Mouse (Mus musculus) embryonic facial prominence, embryonic 11.5 days (tissue): ENCODE measurements around the gene Dlx4. TPM values are rescaled to one million over a fixed set of nuclear protein-coding genes. Genes with fewer than 3 reads are reported as not detected.
A peak's percentile ranks its signal among the peaks of the same experiment; 100 is the strongest.

Experiments used
- ATAC-seq: fragments of 200-750 bp; cut with Nextera tagmentation; replicated peaks from 2 replicates; pipeline ENCODE4 v1.8.0; 2017; ENCODE audit warnings: low read depth; ENCODE audit not compliant: insufficient number of reproducible peaks, low FRiP score, low TSS enrichment
- DNase-seq: peaks from one replicate; pipeline ENCODE4 v3.0.0-alpha.2; 2015; ENCODE audit warnings: low spot score
- H3K27ac ChIP-seq: fragments of 300-500 bp; sonication (generic); replicated peaks from 2 replicates; pipeline ENCODE4 v1.5.1; 2014; ENCODE audit warnings: mild to moderate bottlenecking, low read depth, low read length, control low read depth
- H3K27me3 ChIP-seq: fragments of 300-500 bp; sonication (generic); 2 replicates; pipeline ENCODE4 v1.6.1; 2014; ENCODE audit warnings: mild to moderate bottlenecking, low read length, moderate library complexity, mixed read lengths; ENCODE audit not compliant: control insufficient read depth, insufficient read depth
- H3K36me3 ChIP-seq: fragments of 300-500 bp; sonication (generic); replicated peaks from 2 replicates; pipeline ENCODE4 v1.6.1; 2014; ENCODE audit warnings: low read depth, mild to moderate bottlenecking, low read length, moderate library complexity, mixed read lengths; ENCODE audit not compliant: control insufficient read depth, insufficient read depth
- H3K4me1 ChIP-seq: fragments of 300-500 bp; sonication (generic); 2 replicates; pipeline ENCODE4 v1.6.1; 2014; ENCODE audit warnings: low read length, mixed read lengths; ENCODE audit not compliant: control insufficient read depth, insufficient read depth
- H3K4me2 ChIP-seq: fragments of 300-500 bp; sonication (generic); 2 replicates; pipeline ENCODE4 v1.6.1; 2014; ENCODE audit warnings: low read depth, mild to moderate bottlenecking, control low read depth, low read length, moderate library complexity
- H3K4me3 ChIP-seq: fragments of 300-500 bp; sonication (generic); 2 replicates; pipeline ENCODE4 v1.5.1; 2014; ENCODE audit warnings: low read depth, low read length, control low read depth
- H3K9ac ChIP-seq: fragments of 300-500 bp; sonication (generic); replicated peaks from 2 replicates; pipeline ENCODE4 v1.6.1; 2014; ENCODE audit warnings: mild to moderate bottlenecking, control low read depth, low read length
- H3K9me3 ChIP-seq: fragments of 300-500 bp; sonication (generic); replicated peaks from 2 replicates; pipeline ENCODE4 v1.6.1; 2016; ENCODE audit warnings: mild to moderate bottlenecking, low read length, inconsistent platforms, mixed read lengths; ENCODE audit not compliant: control insufficient read depth
- WGBS: fragments of 180-500 bp; shearing (Covaris S2); extraction: QIAGEN DNeasy Blood & Tissue Kit; methylation state at CpG from one replicate; pipeline ENCODE4 v1.1.7; 2014; 5-methylcytosine and 5-hydroxymethylcytosine counted together
- polyA plus RNA-seq: library from polyadenylated mRNA; unstranded; fragments of >200 nt; fragmentation: Nextera tagmentation; extraction: Ambion mirVana; gene quantifications from 2 replicates; pipeline ENCODE4 v1.2.1, GENCODE M21; 2014

Dlx4 gene
- polyA plus RNA-seq, 1 experiment from 2014 or later, result 3.0 TPM

DNA sequence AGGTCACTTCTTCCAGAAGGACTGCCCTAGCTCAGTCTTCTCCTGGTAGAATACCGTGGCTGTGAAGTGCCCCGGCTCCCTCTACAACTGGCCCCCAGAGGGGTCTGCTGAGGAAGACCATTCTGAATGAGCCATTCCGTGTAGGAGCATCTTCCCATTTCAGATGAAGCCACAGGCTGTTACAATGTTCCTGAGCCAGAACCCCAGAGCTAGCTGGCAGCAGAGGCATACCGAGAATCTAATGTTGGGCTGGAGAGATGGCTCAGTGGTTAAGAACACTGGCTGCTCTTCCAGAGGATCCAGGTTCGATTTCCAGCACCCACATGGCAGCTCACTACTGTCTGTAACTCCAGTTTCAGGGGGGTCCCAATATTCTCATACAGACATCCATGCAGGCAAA is 6.2 kb downstream of the Dlx4 start:
- Histone ChIP-seq H3K27me3 (peaks cover 48% of the 10 kb centered on the region), H3K9me3 (no peaks in the 10 kb centered on the region), H3K9ac (no peak overlapping the region), H3K4me2 (no peak overlapping the region), H3K4me1 (peaks cover 3% of the 10 kb centered on the region; the same call in 1 of the 2 replicates), H3K4me3 (no peak overlapping the region), H3K27ac (no peak overlapping the region), H3K36me3 (no peaks in the 10 kb centered on the region)
- DNase-seq, result no peak
- WGBS, result 57% methylated on average over 5 of the region's 5 CpGs
- no peak for ATAC-seq

- peaks cover 3% of the 10 kb centered on the region; the same call in 1 of the 2 replicates for H3K4me1 ChIP-seq
- no peaks in the 10 kb centered on the region for H3K36me3 ChIP-seq
- 13% methylated on average over 5 of the region's 6 CpGs for WGBS
- peak; percentile 73 for DNase-seq
- no peaks in the 10 kb centered on the region for H3K9me3 ChIP-seq
- no peak; the same call in 1 of the 2 replicates for ATAC-seq
- no peak overlapping the region for H3K27ac ChIP-seq
- no peak overlapping the region for H3K9ac ChIP-seq
- no peak overlapping the region for H3K4me2 ChIP-seq
- H3K27me3 ChIP-seq, result peaks cover 31% of the 10 kb centered on the region
- H3K4me3 ChIP-seq, result no peak overlapping the region
Observed at GRCm38 (mm10) chr11:95137281-95137680, 8.8 kb downstream of the Dlx4 start.

DNA sequence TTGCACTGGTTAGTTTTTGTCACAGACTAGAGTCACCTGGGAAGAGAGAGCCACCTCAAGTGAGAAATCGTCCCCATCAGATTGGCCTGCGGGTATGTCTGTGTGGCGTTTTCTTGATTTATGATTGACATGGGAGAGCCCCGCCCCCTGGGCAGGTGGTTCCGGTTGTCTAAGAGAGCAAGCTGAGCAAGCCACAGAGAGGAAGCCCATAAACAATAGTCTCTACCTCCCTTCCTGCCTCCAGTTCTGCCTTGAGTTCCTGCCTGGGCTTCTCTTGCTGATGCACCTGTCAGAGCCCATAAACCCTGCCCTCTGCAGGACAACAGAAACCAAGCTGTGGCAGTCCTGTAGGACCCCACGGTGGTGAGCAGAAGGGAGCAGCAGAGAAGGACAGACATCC is 12.7 kb downstream of the Dlx4 start:
- no peak overlapping the region for H3K27ac ChIP-seq
- 73% methylated on average over 6 of the region's 6 CpGs for WGBS
- no peak overlapping the region for H3K4me3 ChIP-seq
- DNase-seq, result no peak
- no peaks in the 10 kb centered on the region for H3K9me3 ChIP-seq
- H3K9ac ChIP-seq, result no peak overlapping the region
- no peaks in the 10 kb centered on the region for H3K27me3 ChIP-seq
- H3K36me3 ChIP-seq, result no peaks in the 10 kb centered on the region
- H3K4me2 ChIP-seq, result no peak overlapping the region
- H3K4me1 ChIP-seq, result peaks cover 3% of the 10 kb centered on the region; the same call in 1 of the 2 replicates
- ATAC-seq, result no peak

DNA sequence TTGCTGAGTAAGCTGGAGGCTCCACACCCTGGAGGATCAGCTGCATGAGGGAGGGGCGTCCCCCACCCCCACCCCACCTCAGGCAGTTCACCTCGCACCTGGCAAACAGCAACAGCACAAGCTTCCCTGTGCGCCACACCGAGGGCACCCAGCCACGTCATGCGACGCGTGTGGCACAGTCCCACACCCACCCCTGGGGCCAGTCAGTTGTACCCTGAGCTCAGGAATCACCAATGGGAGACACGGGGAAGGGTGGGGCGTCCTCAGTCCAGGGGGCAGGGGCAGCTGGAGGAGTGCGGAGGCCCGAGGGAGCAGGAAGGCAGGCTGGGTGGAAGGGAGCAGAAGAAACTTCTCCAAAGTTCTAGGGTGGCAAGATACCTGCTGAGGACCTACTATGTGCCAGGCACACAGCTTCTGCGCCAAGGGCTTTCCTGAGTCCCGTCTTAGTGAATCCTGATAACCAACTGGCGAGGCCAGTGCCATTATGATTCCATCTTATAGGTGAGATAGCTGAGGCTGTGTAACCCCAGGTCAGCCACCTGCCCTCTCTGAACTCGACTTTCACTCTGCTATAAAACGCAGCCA is 15.3 kb downstream of the Dlx4 start:
- no peak overlapping the region for H3K27ac ChIP-seq
- DNase-seq (no peak), ATAC-seq (no peak)
- H3K9me3 ChIP-seq, result no peaks in the 10 kb centered on the region
- no peak overlapping the region for H3K4me3 ChIP-seq
- peaks cover 5% of the 10 kb centered on the region; the same call in 1 of the 2 replicates for H3K4me1 ChIP-seq
- H3K27me3 ChIP-seq, result no peaks in the 10 kb centered on the region
- WGBS, result 67% methylated on average over 17 of the region's 17 CpGs
- H3K36me3 ChIP-seq, result no peaks in the 10 kb centered on the region
- no peak overlapping the region for H3K4me2 ChIP-seq
- no peak overlapping the region for H3K9ac ChIP-seq

DNA sequence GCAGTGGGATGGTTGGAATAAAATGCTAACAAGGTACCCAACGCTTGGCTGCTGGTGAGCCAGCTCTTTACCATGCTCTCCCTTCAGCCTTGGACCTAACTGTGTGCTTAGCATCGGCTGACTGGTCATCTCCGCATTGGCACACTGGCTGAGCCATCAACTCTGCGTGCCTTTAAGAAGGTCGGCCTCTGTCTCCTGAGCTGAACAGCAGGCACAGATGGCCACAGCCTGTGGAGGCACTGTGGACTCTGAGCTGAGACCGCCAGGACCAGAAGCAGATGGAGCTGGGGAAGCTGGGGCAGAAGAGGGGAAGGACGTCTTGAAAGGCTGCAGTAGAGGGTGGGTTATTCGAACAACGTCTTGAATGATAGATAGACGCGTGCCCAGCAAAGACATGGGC is 17.7 kb downstream of the Dlx4 start:
- H3K4me3 ChIP-seq, result no peak overlapping the region
- no peaks in the 10 kb centered on the region for H3K9me3 ChIP-seq
- H3K9ac ChIP-seq, result no peak overlapping the region
- peaks cover 10% of the 10 kb centered on the region for H3K27me3 ChIP-seq
- no peak for ATAC-seq
- no peak overlapping the region for H3K4me2 ChIP-seq
- WGBS, result 66% methylated on average over 11 of the region's 11 CpGs
- no peak for DNase-seq
- no peaks in the 10 kb centered on the region for H3K36me3 ChIP-seq
- H3K4me1 ChIP-seq, result peaks cover 5% of the 10 kb centered on the region; the same call in 1 of the 2 replicates
- H3K27ac ChIP-seq, result no peak overlapping the region

DNA sequence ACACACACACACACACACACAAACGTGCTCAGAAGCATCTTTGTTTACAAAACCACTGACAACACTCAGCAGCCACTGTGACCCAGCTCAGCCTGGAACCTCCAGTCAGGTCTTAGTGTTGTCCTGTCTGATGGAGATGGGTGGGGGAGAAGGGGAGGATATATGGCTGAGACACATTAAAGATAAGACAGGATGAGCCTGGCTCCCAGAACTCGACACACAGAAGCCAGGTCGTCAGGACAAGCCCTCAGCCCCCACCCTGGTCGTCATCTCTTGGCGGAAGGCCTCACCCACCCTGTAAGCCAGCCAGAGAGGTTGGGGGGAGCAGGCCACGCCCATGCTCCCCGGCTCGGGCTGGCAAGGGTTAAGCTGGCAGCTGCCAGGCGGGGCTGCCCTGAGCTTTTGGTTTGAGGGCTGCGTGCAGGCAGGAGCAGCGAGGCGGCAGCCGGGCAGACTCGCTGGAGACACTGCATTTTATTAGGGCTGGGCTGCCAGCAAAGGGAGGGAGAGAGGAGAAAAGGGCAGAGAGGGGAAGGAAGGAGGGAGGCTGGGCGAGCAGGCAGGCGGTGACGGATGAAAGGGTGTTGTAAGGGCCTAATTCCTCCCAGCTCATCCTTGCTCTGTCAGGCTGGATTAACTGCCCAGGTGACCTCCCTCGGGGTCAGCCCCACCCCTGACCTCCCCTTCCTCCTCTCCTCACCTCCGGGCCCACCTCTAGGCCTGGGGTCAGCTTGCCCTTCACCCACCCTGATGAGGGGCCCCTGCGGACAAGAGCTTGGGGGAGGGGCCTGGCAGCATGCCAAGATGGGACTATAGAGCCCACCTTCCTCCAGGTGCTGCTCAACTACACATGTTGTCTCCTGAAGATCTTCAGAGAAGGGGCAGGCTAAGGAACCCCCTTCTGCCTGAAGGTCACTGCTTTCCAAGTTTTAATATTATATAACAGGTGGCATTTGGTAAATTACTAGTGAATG is 19.5 kb downstream of the Dlx4 start:
- Histone ChIP-seq H3K27me3 (peaks cover 27% of the 10 kb centered on the region), H3K36me3 (no peaks in the 10 kb centered on the region), H3K27ac (no peak overlapping the region), H3K4me2 (peak overlapping the region; percentile 17), H3K4me3 (no peak overlapping the region), H3K9ac (no peak overlapping the region; the same call in 1 of the 2 replicates), H3K4me1 (peaks cover 5% of the 10 kb centered on the region; the same call in 1 of the 2 replicates), H3K9me3 (no peaks in the 10 kb centered on the region)
- under 1% methylated on average over 19 of the region's 20 CpGs for WGBS
- ATAC-seq (peak; percentile 41), DNase-seq (peak; percentile 63)

GRCm38 (mm10) chr11:95125366-95125948 is 20.6 kb downstream of the Dlx4 start:
- 25% methylated on average over 7 of the region's 7 CpGs for WGBS
- peaks cover 8% of the 10 kb centered on the region for H3K4me1 ChIP-seq
- H3K4me2 ChIP-seq, result no peak overlapping the region
- peaks cover 36% of the 10 kb centered on the region for H3K27me3 ChIP-seq
- no peaks in the 10 kb centered on the region for H3K36me3 ChIP-seq
- no peak overlapping the region for H3K27ac ChIP-seq
- ATAC-seq (no peak), DNase-seq (no peak)
- no peak overlapping the region for H3K4me3 ChIP-seq
- no peak overlapping the region for H3K9ac ChIP-seq
- no peaks in the 10 kb centered on the region for H3K9me3 ChIP-seq
